Mouse (Mus musculus) 3T3-L1 (cell line): ENCODE measurements around the gene Nek6.

Experiments
- DNase-seq: peaks from one replicate; pipeline ENCODE4 v3.0.0-alpha.2; 2015; ENCODE audit warnings: low read depth, low spot score

Nek6 gene

DNA sequence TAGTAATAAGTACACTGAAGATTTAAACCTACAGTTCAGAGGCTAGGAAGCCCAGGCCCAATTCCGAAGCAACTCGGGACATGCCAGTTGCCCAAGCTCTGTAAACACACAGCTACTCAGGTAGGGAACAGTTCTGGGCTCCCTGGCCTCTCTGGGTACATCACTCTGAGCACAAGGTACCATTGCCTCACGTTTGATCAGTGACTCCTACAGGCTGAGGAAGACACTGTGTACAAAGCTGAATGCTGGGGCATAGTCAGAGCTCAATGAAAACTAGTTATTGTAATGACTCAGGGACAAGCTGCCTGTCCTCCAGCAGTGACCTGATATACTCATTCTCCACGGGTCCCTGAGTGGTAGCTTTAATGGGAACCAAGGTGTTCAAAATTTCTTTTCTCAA, 109.6 kb downstream of the Nek6 start:
- peak; percentile 72 for DNase-seq

DNA sequence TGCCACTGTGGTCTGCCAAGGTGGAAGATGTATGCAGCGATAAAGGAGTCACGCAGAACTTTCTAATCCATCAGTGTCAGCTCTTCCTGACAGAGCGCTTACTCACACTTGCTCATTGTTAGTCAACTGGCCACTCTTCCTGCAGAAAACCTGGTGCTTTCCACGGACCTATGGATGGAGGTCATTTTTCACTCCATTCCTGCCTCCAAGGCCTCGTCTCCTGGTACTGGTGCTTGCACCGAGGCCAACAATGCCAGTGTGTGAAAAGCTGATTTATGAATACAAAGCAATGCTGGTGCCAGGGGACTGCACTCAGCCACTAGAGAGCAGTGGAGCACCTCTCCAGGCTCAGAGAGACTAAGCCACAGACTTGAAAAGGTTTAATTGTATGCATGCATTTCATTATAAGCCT, 110.2 kb downstream of the Nek6 start:
- peak; percentile 99 for DNase-seq

- no peak for DNase-seq
These were observed 112.0 kb downstream of the Nek6 start for GRCm38 (mm10) chr2:38623411-38623810.

GRCm38 (mm10) chr2:38623821-38624590, 112.6 kb downstream of the Nek6 start:
- no peak for DNase-seq

GRCm38 (mm10) chr2:38628801-38629200, 117.4 kb downstream of the Nek6 start:
- no peak for DNase-seq

GRCm38 (mm10) chr2:38629451-38629850, 118.0 kb downstream of the Nek6 start:
- no peak for DNase-seq

GRCm38 (mm10) chr2:38630574-38630973, 119.1 kb downstream of the Nek6 start:
- no peak for DNase-seq

- DNase-seq: peak; percentile 56
These were observed 126.3 kb downstream of the Nek6 start for GRCm38 (mm10) chr2:38637716-38638267.

DNA sequence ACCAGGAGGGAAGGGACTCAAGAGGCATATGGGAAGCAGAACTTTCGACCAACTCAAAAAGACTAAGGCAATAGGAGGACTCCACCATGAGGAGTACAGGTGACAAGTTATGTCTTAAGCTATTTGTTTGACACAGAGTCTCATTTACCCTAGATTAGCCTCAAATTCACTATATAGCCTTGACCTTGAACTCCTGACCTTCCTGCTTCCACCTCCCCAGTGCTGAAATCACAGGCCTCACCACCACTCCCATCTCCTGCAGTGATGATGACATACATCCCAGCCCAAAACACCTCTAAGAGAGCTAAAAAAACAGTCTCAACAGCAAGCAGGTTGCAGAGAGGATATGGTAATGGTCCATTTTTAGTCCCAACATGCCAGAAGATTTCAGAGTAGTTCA, 130.3 kb downstream of the Nek6 start:
- DNase-seq: no peak

GRCm38 (mm10) chr2:38643625-38644427, 132.4 kb downstream of the Nek6 start, which contains the start of gene Psmb7:
Gene Psmb7, minus strand, starts transcription at chr2:38644087.
- peak; percentile 96 for DNase-seq
